20 mouse cellular contexts compared by ENCODE assay signal in the genomic region with DNA sequence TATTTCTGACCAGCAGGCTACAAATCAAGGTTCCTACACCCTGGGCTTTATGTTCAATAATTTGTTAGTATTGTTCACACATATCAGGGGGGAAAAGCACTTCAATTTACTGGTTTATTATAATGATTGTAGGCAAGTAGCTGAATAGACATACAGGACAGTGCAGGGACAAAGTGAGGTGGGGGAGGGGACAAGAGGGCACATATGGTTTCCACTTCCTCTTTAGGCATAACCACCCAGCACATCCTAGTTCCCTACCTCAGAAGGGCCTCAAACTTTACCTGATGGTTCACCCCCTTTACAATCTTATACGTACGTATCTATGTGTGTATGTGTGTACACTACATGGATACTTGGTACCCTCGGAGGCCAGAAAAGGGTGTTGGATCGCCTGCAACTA.
DNase-seq lines count a peak whose midpoint lies in the region; ATAC-seq and TF ChIP-seq lines count a peak whose summit lies in the region.
"Had no signal": no experiment of that assay in that cellular context is flagged by ENCODE, and none has a peak within 500 bp of the region (broad histone marks: within the 10 kb centered on the region; RNA-seq: fewer than 3 reads in every experiment).

No protein-coding gene starts in this region.

- TF ChIP-seq CTCF in G1E (IDR thresholded peaks at IDR 0.05; ENCODE audit: low read depth, low read length) = no peak

- peak; percentile 28 for DNase-seq in 416B (ENCODE audit: low read depth)
- no peak for DNase-seq in G1E (ENCODE audit: low spot score)
- DNase-seq in retina, embryonic 14.5 days (ENCODE audit: low spot score) = no peak
- DNase-seq: adrenal gland, postnatal 14 days; cerebellum, adult 11 months; cerebellum, postnatal 25 days; gastrocnemius, postnatal 14 days; heart, postnatal 4 days; kidney, adult 11 months; lung, adult 18-20 months; thymus, adult 18-20 months had no signal

- H3K4me3 ChIP-seq in liver, embryonic 16.5 days (ENCODE audit: low read depth, low read length) = no peak overlapping the region
- H3K4me3 ChIP-seq in liver, embryonic 12.5 days = no peak overlapping the region
- no peak overlapping the region for H3K4me3 ChIP-seq in G1E (ENCODE audit: low read depth, low read length)
- no peak overlapping the region for H3K4me3 ChIP-seq in hindbrain, embryonic 16.5 days (ENCODE audit: low read length)
- H3K4me3 ChIP-seq: forebrain, embryonic 10.5 days; heart, embryonic 15.5 days; midbrain, embryonic 13.5 days had no signal

- no peaks in the 10 kb centered on the region for H3K4me1 ChIP-seq in liver, embryonic 16.5 days (ENCODE audit: control insufficient read depth, low read depth, low read length)
- H3K4me1 ChIP-seq in liver, embryonic 12.5 days = no peaks in the 10 kb centered on the region
- peaks cover 7% of the 10 kb centered on the region for H3K4me1 ChIP-seq in G1E (ENCODE audit: insufficient read depth, low read depth, low read length)
- H3K4me1 ChIP-seq in hindbrain, embryonic 16.5 days (ENCODE audit: control insufficient read depth, insufficient read depth, low read depth, low read length) = no peaks in the 10 kb centered on the region
- H3K4me1 ChIP-seq: midbrain, embryonic 13.5 days had no signal

- 54% methylated on average over 4 of the region's 4 CpGs for WGBS in liver, embryonic 16.5 days (ENCODE audit: insufficient replicate concordance)
- 67% methylated on average over 4 of the region's 4 CpGs for WGBS in liver, embryonic 12.5 days (ENCODE audit: insufficient replicate concordance)
- 98% methylated on average over 4 of the region's 4 CpGs for WGBS in hindbrain, embryonic 16.5 days

- no peak overlapping the region for H3K4me2 ChIP-seq in liver, embryonic 16.5 days (ENCODE audit: low read depth, low read length)
- no peak overlapping the region for H3K4me2 ChIP-seq in liver, embryonic 12.5 days
- no peak overlapping the region for H3K4me2 ChIP-seq in hindbrain, embryonic 16.5 days (ENCODE audit: low read length)
- H3K4me2 ChIP-seq: heart, embryonic 15.5 days; midbrain, embryonic 13.5 days had no signal

- H3K9ac ChIP-seq in liver, embryonic 16.5 days (ENCODE audit: low read depth, low read length) = no peak overlapping the region
- no peak overlapping the region for H3K9ac ChIP-seq in liver, embryonic 12.5 days
- H3K9ac ChIP-seq in hindbrain, embryonic 16.5 days (ENCODE audit: low read depth, low read length) = no peak overlapping the region
- H3K9ac ChIP-seq: heart, embryonic 15.5 days; midbrain, embryonic 13.5 days had no signal

- no peak overlapping the region for H3K27ac ChIP-seq in liver, embryonic 16.5 days (ENCODE audit: low read length)
- H3K27ac ChIP-seq in liver, embryonic 12.5 days = no peak overlapping the region
- no peak overlapping the region for H3K27ac ChIP-seq in hindbrain, embryonic 16.5 days (ENCODE audit: low read depth, low read length)
- H3K27ac ChIP-seq: heart, embryonic 15.5 days; kidney, postnatal 0 days; midbrain, embryonic 13.5 days had no signal

- no peaks in the 10 kb centered on the region for H3K36me3 ChIP-seq in liver, embryonic 16.5 days (ENCODE audit: control insufficient read depth, insufficient read depth)
- H3K36me3 ChIP-seq in liver, embryonic 12.5 days = no peaks in the 10 kb centered on the region
- no peaks in the 10 kb centered on the region for H3K36me3 ChIP-seq in G1E (replicated peaks)
- no peaks in the 10 kb centered on the region for H3K36me3 ChIP-seq in hindbrain, embryonic 16.5 days (ENCODE audit: control insufficient read depth, insufficient read depth, low read length)
- H3K36me3 ChIP-seq: forebrain, embryonic 10.5 days; heart, embryonic 15.5 days; midbrain, embryonic 13.5 days had no signal

- H3K9me3 ChIP-seq in liver, embryonic 16.5 days (replicated peaks; ENCODE audit: control insufficient read depth, low read length) = no peaks in the 10 kb centered on the region
- H3K9me3 ChIP-seq in liver, embryonic 12.5 days (replicated peaks) = no peaks in the 10 kb centered on the region
- H3K9me3 ChIP-seq in G1E (replicated peaks) = no peaks in the 10 kb centered on the region
- no peaks in the 10 kb centered on the region for H3K9me3 ChIP-seq in hindbrain, embryonic 16.5 days (ENCODE audit: control insufficient read depth, low read length)
- H3K9me3 ChIP-seq: forebrain, embryonic 10.5 days; heart, embryonic 15.5 days; midbrain, embryonic 13.5 days had no signal

- no peaks in the 10 kb centered on the region for H3K27me3 ChIP-seq in liver, embryonic 16.5 days (ENCODE audit: control insufficient read depth, insufficient read depth, low read depth, low read length)
- no peaks in the 10 kb centered on the region for H3K27me3 ChIP-seq in liver, embryonic 12.5 days (replicated peaks)
- H3K27me3 ChIP-seq in G1E (ENCODE audit: insufficient read depth, low read length) = peaks cover 9% of the 10 kb centered on the region
- H3K27me3 ChIP-seq in hindbrain, embryonic 16.5 days (replicated peaks; ENCODE audit: control insufficient read depth, insufficient read depth, low read length) = no peaks in the 10 kb centered on the region
- H3K27me3 ChIP-seq: heart, embryonic 15.5 days; midbrain, embryonic 13.5 days had no signal

- peak; percentile 13; the same call in 1 of the 2 replicates for ATAC-seq in liver, embryonic 16.5 days (ENCODE audit: low read depth)
- ATAC-seq in liver, embryonic 12.5 days = no peak
- peak; percentile 45 for ATAC-seq in G1E (ENCODE audit: extremely low read depth, insufficient number of reproducible peaks, low FRiP score, poor library complexity, severe bottlenecking)
- ATAC-seq in megakaryocyte progenitor cell, adult 5-6 weeks (replicated peaks; ENCODE audit: poor library complexity) = peak; percentile 76
- ATAC-seq in hindbrain, embryonic 16.5 days = no peak
- ATAC-seq: activated CD4-positive, CD25-positive, alpha-beta regulatory T cell, adult 4 months; midbrain, embryonic 13.5 days had no signal

Comparison
In these comparisons a context has a peak if more than half of its experiments do, and no peak if none do; other contexts are left out.
1. ATAC-seq: peak in liver, embryonic 16.5 days (single experiment), G1E (single experiment) and megakaryocyte progenitor cell, adult 5-6 weeks (single experiment); none in liver, embryonic 12.5 days (single experiment) and hindbrain, embryonic 16.5 days (single experiment).